Mouse (Mus musculus) midbrain, postnatal 0 days (tissue): ENCODE data around the gene Gipc3. TPM values are rescaled to one million over a fixed set of nuclear protein-coding genes. Genes with fewer than 3 reads are reported as not detected.

ENCODE experiments used
- ATAC-seq: fragments of 200-750 bp; cut with Nextera tagmentation; 2 replicates; pipeline ENCODE4 v1.8.0; 2017; ENCODE audit warnings: moderate number of reproducible peaks, mild to moderate bottlenecking, moderate TSS enrichment, moderate library complexity; ENCODE audit not compliant: low FRiP score
- DNase-seq: peaks from one replicate; pipeline ENCODE4 v3.0.0-alpha.2; 2015; ENCODE audit warnings: low spot score
- H3K27ac ChIP-seq: fragments of 300-500 bp; sonication (generic); 2 replicates; pipeline ENCODE4 v1.5.1; 2014; ENCODE audit warnings: low read depth, mild to moderate bottlenecking, low read length, mixed read lengths
- H3K27me3 ChIP-seq: fragments of 300-500 bp; sonication (generic); 2 replicates; pipeline ENCODE4 v1.6.1; 2014; ENCODE audit warnings: low read length, control low read depth, mixed read lengths; ENCODE audit not compliant: insufficient read depth
- H3K36me3 ChIP-seq: fragments of 300-500 bp; sonication (generic); 2 replicates; pipeline ENCODE4 v1.6.1; 2014; ENCODE audit warnings: low read length, control low read depth, mixed read lengths; ENCODE audit not compliant: insufficient read depth
- H3K4me1 ChIP-seq: fragments of 300-500 bp; sonication (generic); 2 replicates; pipeline ENCODE4 v1.6.1; 2014; ENCODE audit warnings: mild to moderate bottlenecking, control low read depth, antibody characterized with exemption, low read length, mixed read lengths; ENCODE audit not compliant: insufficient read depth
- H3K4me2 ChIP-seq: fragments of 300-500 bp; sonication (generic); 2 replicates; pipeline ENCODE4 v1.6.1; 2014; ENCODE audit warnings: low read depth, mild to moderate bottlenecking, low read length, mixed read lengths; ENCODE audit not compliant: poor library complexity, severe bottlenecking
- H3K4me3 ChIP-seq: fragments of 300-500 bp; sonication (generic); 2 replicates; pipeline ENCODE4 v1.5.1; 2014; ENCODE audit warnings: low read depth, mild to moderate bottlenecking, low read length, moderate library complexity
- H3K9ac ChIP-seq: fragments of 300-500 bp; sonication (generic); replicated peaks from 2 replicates; pipeline ENCODE4 v1.6.1; 2014; ENCODE audit warnings: mild to moderate bottlenecking, low read length, moderate library complexity, mixed read lengths; ENCODE audit not compliant: poor library complexity, severe bottlenecking
- H3K9me3 ChIP-seq: fragments of 300-500 bp; sonication (generic); 2 replicates; pipeline ENCODE4 v1.6.1; 2016; ENCODE audit warnings: low read length, control low read depth
- CTCF ChIP-seq: IDR thresholded peaks from 2 replicates; pipeline ENCODE4 v1.5.1; 2016; ENCODE audit warnings: antibody characterized with exemption, mild to moderate bottlenecking
- WGBS: fragments of 180-500 bp; shearing (Covaris S2); extraction: QIAGEN DNeasy Blood & Tissue Kit; methylation state at CpG from one replicate; pipeline ENCODE4 v1.1.7; 2014; 5-methylcytosine and 5-hydroxymethylcytosine counted together
- polyA plus RNA-seq: library from polyadenylated mRNA; unstranded; fragments of >200 nt; fragmentation: Nextera tagmentation; extraction: Ambion mirVana; gene quantifications from 2 replicates; pipeline ENCODE4 v1.2.1, GENCODE M21; 2015
- total RNA-seq: library from RNA; depleted of rRNA; stranded (reverse); fragments of >200 nt; gene quantifications from 2 replicates; pipeline ENCODE4 v1.2.3, GENCODE M21; 2014

The Gipc3 gene
- total and polyA plus RNA-seq, 2 experiments from 2014 or later = 0.16 TPM; not detected in 1

DNA sequence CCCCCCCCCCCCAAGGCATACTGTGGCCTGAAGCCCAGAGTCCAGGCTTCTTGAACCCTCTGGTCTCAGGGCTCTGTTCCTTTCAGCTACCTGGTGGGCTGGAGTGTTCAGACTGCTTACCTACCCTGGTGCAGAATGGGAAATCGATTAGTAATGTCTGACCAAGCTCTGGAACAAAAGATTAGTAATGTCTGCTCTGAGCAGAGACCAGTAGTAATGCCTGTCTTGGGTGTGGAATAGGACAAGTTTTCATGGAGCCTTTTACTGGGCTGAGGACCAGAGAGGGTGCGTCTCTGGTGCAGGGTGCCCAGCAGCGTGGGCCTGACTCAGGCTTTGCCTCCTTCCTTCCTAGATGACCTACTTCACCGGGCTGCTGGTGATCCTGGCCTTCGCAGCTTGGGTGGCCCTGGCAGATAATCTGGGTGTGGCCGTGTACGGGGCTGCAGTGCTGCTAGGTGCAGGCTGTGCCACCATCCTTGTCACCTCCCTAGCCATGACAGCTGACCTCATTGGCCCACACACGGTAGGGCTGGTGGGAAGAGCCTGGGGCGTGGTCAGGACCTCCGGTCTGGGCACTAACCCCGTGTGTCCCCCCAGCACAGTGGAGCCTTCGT is 19.4 kb upstream of the Gipc3 start:
- Histone ChIP-seq H3K4me1 (peaks cover 11% of the 10 kb centered on the region), H3K9ac (no peak overlapping the region), H3K27me3 (0 out of 2 replicates have a peak, but pooled peaks cover 14% of the 10 kb centered on the region), H3K4me2 (no peak overlapping the region), H3K27ac (no peak overlapping the region), H3K9me3 (no peaks in the 10 kb centered on the region), H3K36me3 (peaks cover 33% of the 10 kb centered on the region), H3K4me3 (no peak overlapping the region)
- ATAC-seq = no peak
- no peak for TF ChIP-seq CTCF
- no peak for DNase-seq
- WGBS = 77% methylated on average over 12 of the region's 12 CpGs

GRCm38 (mm10) chr10:81360721-81361120 is 17.7 kb upstream of the Gipc3 start:
- 0 out of 2 replicates have a peak, but pooled peaks cover 14% of the 10 kb centered on the region for H3K27me3 ChIP-seq

GRCm38 (mm10) chr10:81358841-81359240 is 15.8 kb upstream of the Gipc3 start:
- Histone ChIP-seq H3K4me2 (peak overlapping the region; percentile 91), H3K4me3 (peak overlapping the region; percentile 80; the same call in 1 of the 2 replicates)
- 68% methylated on average over 1 of the region's 1 CpGs for WGBS

More at GRCm38 (mm10) chr10:81360721-81361120, 17.7 kb upstream of the Gipc3 start:
- ATAC-seq (no peak), DNase-seq (no peak)
- H3K4me3 ChIP-seq = no peak overlapping the region
- peaks cover 11% of the 10 kb centered on the region for H3K4me1 ChIP-seq
- TF ChIP-seq CTCF = no peak
- peak overlapping the region; percentile 24; the same call in 1 of the 2 replicates for H3K9ac ChIP-seq
- no peaks in the 10 kb centered on the region for H3K9me3 ChIP-seq
- WGBS = 68% methylated on average over 8 of the region's 8 CpGs
- no peak overlapping the region for H3K27ac ChIP-seq
- peaks cover 22% of the 10 kb centered on the region for H3K36me3 ChIP-seq
- H3K4me2 ChIP-seq = no peak overlapping the region

GRCm38 (mm10) chr10:81358209-81358608 is 15.1 kb upstream of the Gipc3 start:
- H3K27me3 ChIP-seq = 0 out of 2 replicates have a peak, but pooled peaks cover 7% of the 10 kb centered on the region
- ATAC-seq (no peak; the same call in 1 of the 2 replicates), DNase-seq (no peak)
- no peaks in the 10 kb centered on the region for H3K9me3 ChIP-seq
- peak overlapping the region; percentile 80 for H3K4me3 ChIP-seq
- no peak for TF ChIP-seq CTCF
- H3K36me3 ChIP-seq = peaks cover 22% of the 10 kb centered on the region
- no peak overlapping the region for H3K27ac ChIP-seq
- WGBS = 23% methylated on average over 4 of the region's 4 CpGs
- peak overlapping the region; percentile 87 for H3K9ac ChIP-seq
- H3K4me2 ChIP-seq = peak overlapping the region; percentile 91
- H3K4me1 ChIP-seq = peaks cover 4% of the 10 kb centered on the region

More at GRCm38 (mm10) chr10:81358841-81359240, 15.8 kb upstream of the Gipc3 start:
- Histone ChIP-seq H3K27me3 (0 out of 2 replicates have a peak, but pooled peaks cover 12% of the 10 kb centered on the region), H3K9ac (peak overlapping the region; percentile 87; the same call in 1 of the 2 replicates), H3K4me1 (peaks cover 4% of the 10 kb centered on the region), H3K9me3 (no peaks in the 10 kb centered on the region), H3K27ac (no peak overlapping the region), H3K36me3 (peaks cover 22% of the 10 kb centered on the region)
- TF ChIP-seq CTCF = no peak
- ATAC-seq = no peak
- no peak for DNase-seq

GRCm38 (mm10) chr10:81356991-81357844 is 14.2 kb upstream of the Gipc3 start, which contains the start of gene Mfsd12:
Mfsd12 (plus strand) TSS chr10:81357491.
- DNase-seq (peak; percentile 93), ATAC-seq (peak; percentile 92)
- Histone ChIP-seq H3K36me3 (peaks cover 14% of the 10 kb centered on the region), H3K4me1 (peaks cover 4% of the 10 kb centered on the region), H3K4me3 (peak within 1 kb of the TSS; percentile 80), H3K9ac (peak within 1 kb of the TSS; percentile 87), H3K27me3 (no peaks in the 10 kb centered on the region), H3K9me3 (no peaks in the 10 kb centered on the region), H3K4me2 (peak within 1 kb of the TSS; percentile 91), H3K27ac (no peak within 1 kb of the TSS)
- no peak for TF ChIP-seq CTCF
- WGBS = 2% methylated on average over 66 of the region's 79 CpGs
